Mouse (Mus musculus) CH12.LX (cell line): Measurements from ENCODE around the gene Rnpc3.

Experiments
- CTCF ChIP-seq, 2 experiments: IDR thresholded peaks in 1 of 2; conservative IDR thresholded peaks in 1 of 2; 2 replicates each; pipeline ENCODE4 v1.5.1; 2011 to 2012; ENCODE audit warnings: low read depth in 2 of 2, low read length in 2 of 2, improper control_type of control experiment in 1 of 2, inconsistent platforms in 1 of 2, mild to moderate bottlenecking in 1 of 2, moderate library complexity in 1 of 2
- E2F4 ChIP-seq: IDR thresholded peaks from 2 replicates; pipeline ENCODE4 v1.6.1; 2011; ENCODE audit warnings: low read depth, low read length, improper control_type of control experiment; ENCODE audit not compliant: insufficient replicate concordance
- ELF1 ChIP-seq: IDR thresholded peaks from 2 replicates; pipeline ENCODE4 v1.6.1; 2014; ENCODE audit warnings: low read depth, mild to moderate bottlenecking, inconsistent platforms, low read length, improper control_type of control experiment
- ETS1 ChIP-seq: conservative IDR thresholded peaks from 2 replicates; pipeline ENCODE4 v1.6.1; 2012; ENCODE audit warnings: low read depth, mild to moderate bottlenecking, inconsistent platforms, low read length, improper control_type of control experiment, moderate library complexity
- NRF1 ChIP-seq: IDR thresholded peaks from 2 replicates; pipeline ENCODE4 v1.6.1; 2014; ENCODE audit warnings: low read depth, mild to moderate bottlenecking, inconsistent platforms, low read length, improper control_type of control experiment, moderate library complexity

- TF ChIP-seq E2F4 (no peak), ETS1 (no peak), CTCF (conservative IDR thresholded peaks at IDR 0.05 in 1 of 2, IDR thresholded peaks at IDR 0.05 in 1 of 2; ENCODE audit: low read depth in 2 of 2, low read length in 2 of 2) (no peak), NRF1 (no peak), ELF1 (no peak)
These were observed 23.4 kb downstream of the Rnpc3 start, which contains the start of gene Amy1 for GRCm38 (mm10) chr3:113606599-113606998.
